Mouse (Mus musculus): Measurements from ENCODE around the gene Fam124a. TPM values are rescaled to one million over a fixed set of nuclear protein-coding genes. Genes with fewer than 3 reads are reported as not detected.
"Not testable (repeated sequence)": the region's sequence is repeated elsewhere in the genome, so short reads cannot be mapped to it uniquely, and the experiment has no call there.

Gene Fam124a
- polyA plus RNA-seq, 1 experiment from 2014 or later: 1.5 TPM

GRCm38 (mm10) chr14:62561875-62562748, 6.6 kb downstream of the Fam124a start:
- Histone ChIP-seq H3K4me2 (ENCODE audit: low read depth, low read length) (no peak overlapping the region), H3K9ac (replicated peaks; ENCODE audit: low read length) (no peak overlapping the region), H3K27ac (replicated peaks; ENCODE audit: low read depth, low read length) (no peak overlapping the region), H3K27me3 (ENCODE audit: control insufficient read depth, insufficient read depth, low read length) (no peaks in the 10 kb centered on the region), H3K36me3 (replicated peaks; ENCODE audit: control insufficient read depth, insufficient read depth, low read depth, low read length) (no peaks in the 10 kb centered on the region), H3K4me3 (ENCODE audit: low read depth, low read length) (no peak overlapping the region), H3K4me1 (ENCODE audit: control insufficient read depth, insufficient read depth, low read length) (no peaks in the 10 kb centered on the region), H3K9me3 (replicated peaks; ENCODE audit: control insufficient read depth, low read length) (no peaks in the 10 kb centered on the region)
- DNase-seq (ENCODE audit: low spot score): peak; percentile 46
- WGBS: 57% methylated on average over 17 of the region's 17 CpGs
- no peak for ATAC-seq (replicated peaks; ENCODE audit: insufficient number of reproducible peaks, low FRiP score, low TSS enrichment, low read depth)

GRCm38 (mm10) chr14:62563679-62564078, 8.1 kb downstream of the Fam124a start:
- 88% methylated on average over 7 of the region's 7 CpGs for WGBS

GRCm38 (mm10) chr14:62566821-62567220, 11.3 kb downstream of the Fam124a start, which contains the start of gene Gm4131:
Gm4131 (minus strand) TSS chr14:62566921.
- H3K27me3 ChIP-seq (ENCODE audit: control insufficient read depth, insufficient read depth, low read length); H3K9me3 ChIP-seq (replicated peaks; ENCODE audit: control insufficient read depth, low read length); H3K4me3 ChIP-seq (ENCODE audit: low read depth, low read length); DNase-seq (ENCODE audit: low spot score); ATAC-seq (replicated peaks; ENCODE audit: insufficient number of reproducible peaks, low FRiP score, low TSS enrichment, low read depth); H3K27ac ChIP-seq (replicated peaks; ENCODE audit: low read depth, low read length); H3K9ac ChIP-seq (replicated peaks; ENCODE audit: low read length); H3K36me3 ChIP-seq (replicated peaks; ENCODE audit: control insufficient read depth, insufficient read depth, low read depth, low read length); H3K4me2 ChIP-seq (ENCODE audit: low read depth, low read length); H3K4me1 ChIP-seq (ENCODE audit: control insufficient read depth, insufficient read depth, low read length): not testable (repeated sequence)
- WGBS: 80% methylated on average over 9 of the region's 9 CpGs

More at GRCm38 (mm10) chr14:62563679-62564078, 8.1 kb downstream of the Fam124a start:
- no peak for ATAC-seq (replicated peaks; ENCODE audit: insufficient number of reproducible peaks, low FRiP score, low TSS enrichment, low read depth)
- Histone ChIP-seq H3K27ac (replicated peaks; ENCODE audit: low read depth, low read length) (no peak overlapping the region), H3K36me3 (replicated peaks; ENCODE audit: control insufficient read depth, insufficient read depth, low read depth, low read length) (no peaks in the 10 kb centered on the region), H3K9ac (replicated peaks; ENCODE audit: low read length) (no peak overlapping the region), H3K4me1 (ENCODE audit: control insufficient read depth, insufficient read depth, low read length) (no peaks in the 10 kb centered on the region), H3K4me3 (ENCODE audit: low read depth, low read length) (no peak overlapping the region), H3K4me2 (ENCODE audit: low read depth, low read length) (no peak overlapping the region), H3K9me3 (replicated peaks; ENCODE audit: control insufficient read depth, low read length) (no peaks in the 10 kb centered on the region), H3K27me3 (ENCODE audit: control insufficient read depth, insufficient read depth, low read length) (no peaks in the 10 kb centered on the region)
- no peak for DNase-seq (ENCODE audit: low spot score)

GRCm38 (mm10) chr14:62569463-62569862, 13.9 kb downstream of the Fam124a start:
- H3K27ac ChIP-seq (replicated peaks; ENCODE audit: low read depth, low read length): no peak overlapping the region
- H3K9ac ChIP-seq (replicated peaks; ENCODE audit: low read length): no peak overlapping the region
- H3K4me3 ChIP-seq (ENCODE audit: low read depth, low read length): no peak overlapping the region
- no peaks in the 10 kb centered on the region for H3K36me3 ChIP-seq (replicated peaks; ENCODE audit: control insufficient read depth, insufficient read depth, low read depth, low read length)
- H3K4me1 ChIP-seq (ENCODE audit: control insufficient read depth, insufficient read depth, low read length): no peaks in the 10 kb centered on the region; the same call in 1 of the 2 replicates
- no peak for ATAC-seq (replicated peaks; ENCODE audit: insufficient number of reproducible peaks, low FRiP score, low TSS enrichment, low read depth)
- H3K9me3 ChIP-seq (replicated peaks; ENCODE audit: control insufficient read depth, low read length): no peaks in the 10 kb centered on the region
- WGBS: 81% methylated on average over 5 of the region's 5 CpGs
- no peaks in the 10 kb centered on the region for H3K27me3 ChIP-seq (ENCODE audit: control insufficient read depth, insufficient read depth, low read length)
- no peak for DNase-seq (ENCODE audit: low spot score)
- H3K4me2 ChIP-seq (ENCODE audit: low read depth, low read length): no peak overlapping the region

- no peaks in the 10 kb centered on the region; the same call in 1 of the 2 replicates for H3K4me1 ChIP-seq (ENCODE audit: control insufficient read depth, insufficient read depth, low read length)
- DNase-seq (ENCODE audit: low spot score) (no peak), ATAC-seq (replicated peaks; ENCODE audit: insufficient number of reproducible peaks, low FRiP score, low TSS enrichment, low read depth) (no peak)
- 57% methylated on average over 4 of the region's 4 CpGs for WGBS
- no peak overlapping the region for H3K9ac ChIP-seq (replicated peaks; ENCODE audit: low read length)
- no peaks in the 10 kb centered on the region for H3K27me3 ChIP-seq (ENCODE audit: control insufficient read depth, insufficient read depth, low read length)
- H3K9me3 ChIP-seq (replicated peaks; ENCODE audit: control insufficient read depth, low read length): no peaks in the 10 kb centered on the region
- H3K27ac ChIP-seq (replicated peaks; ENCODE audit: low read depth, low read length): no peak overlapping the region
- no peak overlapping the region for H3K4me2 ChIP-seq (ENCODE audit: low read depth, low read length)
- no peak overlapping the region for H3K4me3 ChIP-seq (ENCODE audit: low read depth, low read length)
- no peaks in the 10 kb centered on the region for H3K36me3 ChIP-seq (replicated peaks; ENCODE audit: control insufficient read depth, insufficient read depth, low read depth, low read length)
Observed at GRCm38 (mm10) chr14:62570299-62570698, 14.8 kb downstream of the Fam124a start.

- no peak overlapping the region for H3K27ac ChIP-seq (replicated peaks; ENCODE audit: low read depth, low read length)
- no peaks in the 10 kb centered on the region for H3K27me3 ChIP-seq (ENCODE audit: control insufficient read depth, insufficient read depth, low read length)
- no peaks in the 10 kb centered on the region for H3K36me3 ChIP-seq (replicated peaks; ENCODE audit: control insufficient read depth, insufficient read depth, low read depth, low read length)
- H3K9ac ChIP-seq (replicated peaks; ENCODE audit: low read length): no peak overlapping the region
- peak; percentile 53 for DNase-seq (ENCODE audit: low spot score)
- H3K4me2 ChIP-seq (ENCODE audit: low read depth, low read length): no peak overlapping the region
- H3K4me1 ChIP-seq (ENCODE audit: control insufficient read depth, insufficient read depth, low read length): no peaks in the 10 kb centered on the region; the same call in 1 of the 2 replicates
- WGBS: 0% methylated on average over 2 of the region's 3 CpGs
- H3K9me3 ChIP-seq (replicated peaks; ENCODE audit: control insufficient read depth, low read length): no peaks in the 10 kb centered on the region
- H3K4me3 ChIP-seq (ENCODE audit: low read depth, low read length): no peak overlapping the region
- ATAC-seq (replicated peaks; ENCODE audit: insufficient number of reproducible peaks, low FRiP score, low TSS enrichment, low read depth): no peak
Observed at GRCm38 (mm10) chr14:62573454-62573853, 17.9 kb downstream of the Fam124a start.

GRCm38 (mm10) chr14:62574906-62575305, 19.4 kb downstream of the Fam124a start:
- no peak overlapping the region for H3K4me2 ChIP-seq (ENCODE audit: low read depth, low read length)
- H3K9me3 ChIP-seq (replicated peaks; ENCODE audit: control insufficient read depth, low read length): no peaks in the 10 kb centered on the region
- H3K27me3 ChIP-seq (ENCODE audit: control insufficient read depth, insufficient read depth, low read length): no peaks in the 10 kb centered on the region
- DNase-seq (ENCODE audit: low spot score) (no peak), ATAC-seq (replicated peaks; ENCODE audit: insufficient number of reproducible peaks, low FRiP score, low TSS enrichment, low read depth) (no peak)
- H3K27ac ChIP-seq (replicated peaks; ENCODE audit: low read depth, low read length): no peak overlapping the region
- H3K36me3 ChIP-seq (replicated peaks; ENCODE audit: control insufficient read depth, insufficient read depth, low read depth, low read length): no peaks in the 10 kb centered on the region
- no peak overlapping the region for H3K9ac ChIP-seq (replicated peaks; ENCODE audit: low read length)
- H3K4me1 ChIP-seq (ENCODE audit: control insufficient read depth, insufficient read depth, low read length): no peaks in the 10 kb centered on the region; the same call in 1 of the 2 replicates
- no peak overlapping the region for H3K4me3 ChIP-seq (ENCODE audit: low read depth, low read length)
- WGBS: 59% methylated on average over 6 of the region's 6 CpGs

- Histone ChIP-seq H3K4me2 (ENCODE audit: low read depth, low read length) (no peak overlapping the region), H3K27ac (replicated peaks; ENCODE audit: low read depth, low read length) (no peak overlapping the region), H3K4me1 (ENCODE audit: control insufficient read depth, insufficient read depth, low read length) (no peaks in the 10 kb centered on the region; the same call in 1 of the 2 replicates), H3K4me3 (ENCODE audit: low read depth, low read length) (no peak overlapping the region), H3K9me3 (replicated peaks; ENCODE audit: control insufficient read depth, low read length) (no peaks in the 10 kb centered on the region), H3K36me3 (replicated peaks; ENCODE audit: control insufficient read depth, insufficient read depth, low read depth, low read length) (no peaks in the 10 kb centered on the region), H3K9ac (replicated peaks; ENCODE audit: low read length) (no peak overlapping the region), H3K27me3 (ENCODE audit: control insufficient read depth, insufficient read depth, low read length) (no peaks in the 10 kb centered on the region)
- WGBS: 60% methylated on average over 8 of the region's 8 CpGs
- DNase-seq (ENCODE audit: low spot score) (no peak), ATAC-seq (replicated peaks; ENCODE audit: insufficient number of reproducible peaks, low FRiP score, low TSS enrichment, low read depth) (no peak)
Observed at GRCm38 (mm10) chr14:62575862-62576261, 20.3 kb downstream of the Fam124a start.

Measured in embryonic facial prominence, embryonic 11.5 days (tissue).